Mouse (Mus musculus): ENCODE results near the gene F7.

DNA sequence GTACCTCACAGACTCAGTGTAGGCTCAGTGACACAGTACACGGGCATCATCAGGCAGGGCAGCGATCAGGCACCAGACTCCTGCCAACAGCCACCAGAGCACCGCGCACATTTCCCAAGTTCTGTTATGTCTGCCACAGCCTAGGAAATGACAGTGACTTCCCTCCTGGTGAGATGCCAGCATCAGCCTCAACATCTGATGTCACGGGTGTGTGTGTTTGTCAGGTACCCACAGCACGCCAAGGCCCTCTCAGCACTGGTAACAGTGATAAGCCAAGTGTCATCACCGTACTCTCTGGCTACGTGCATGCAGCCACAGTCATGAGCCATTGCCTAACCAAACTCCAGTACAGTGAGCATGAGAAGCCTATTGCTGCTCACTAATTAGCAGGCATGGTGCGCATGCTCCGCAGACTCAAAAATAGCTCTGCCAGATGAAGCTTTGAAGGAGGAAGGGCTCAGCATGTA, 10.5 kb downstream of the F7 start:
- no peak for TF ChIP-seq POLR2A (IDR thresholded peaks at IDR 0.05; ENCODE audit: borderline replicate concordance, extremely low read depth, low read depth, low read length)
- no peak for TF ChIP-seq CTCF (IDR thresholded peaks at IDR 0.05; ENCODE audit: insufficient read depth, low read length)

All from lung, adult 2 months (tissue).